Mouse (Mus musculus) lung, postnatal 14 days (tissue): ENCODE results near the gene Zfp609.
"Not testable (repeated sequence)": the region's sequence is repeated elsewhere in the genome, so short reads cannot be mapped to it uniquely, and the experiment has no call there.

Source experiments
- DNase-seq: peaks from one replicate; pipeline ENCODE4 v3.0.0; 2021

The Zfp609 gene

DNA sequence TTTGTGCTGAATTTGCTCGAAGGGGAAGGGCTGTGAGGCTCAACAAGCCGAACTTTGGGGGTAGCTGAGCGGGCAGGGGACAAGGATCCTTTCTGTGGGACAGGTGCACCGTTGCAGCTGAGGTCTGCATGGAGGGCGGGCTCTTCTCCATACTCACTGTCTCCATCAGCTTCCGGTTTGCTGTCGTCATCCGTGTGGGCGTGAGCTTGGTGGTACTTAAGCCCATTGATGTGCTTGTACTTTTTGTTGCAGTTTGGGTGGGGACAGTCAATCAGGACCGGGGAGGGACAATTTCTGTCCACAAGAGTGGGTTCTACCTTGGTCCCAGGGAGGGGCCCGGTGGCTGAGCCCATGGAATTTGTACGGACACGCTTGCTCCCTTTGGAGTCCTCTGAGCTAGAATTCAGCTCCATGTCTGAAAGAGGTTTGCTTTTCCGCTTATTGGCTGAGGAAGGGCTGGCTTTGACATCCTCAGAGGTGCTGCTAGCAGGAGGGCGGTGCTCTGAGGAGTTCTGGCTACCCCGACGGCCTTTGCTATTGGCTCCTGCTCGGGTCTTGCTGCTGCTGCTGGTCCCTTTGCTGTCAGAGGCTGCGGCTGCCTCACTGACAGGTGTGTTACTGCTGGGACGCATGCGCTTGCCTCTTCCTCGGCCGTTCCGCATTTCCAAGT, 123.3 kb downstream of the Zfp609 start:
- DNase-seq, result no peak

- DNase-seq, result no peak
Observed at GRCm38 (mm10) chr9:65703241-65703640, 124.1 kb downstream of the Zfp609 start.

DNA sequence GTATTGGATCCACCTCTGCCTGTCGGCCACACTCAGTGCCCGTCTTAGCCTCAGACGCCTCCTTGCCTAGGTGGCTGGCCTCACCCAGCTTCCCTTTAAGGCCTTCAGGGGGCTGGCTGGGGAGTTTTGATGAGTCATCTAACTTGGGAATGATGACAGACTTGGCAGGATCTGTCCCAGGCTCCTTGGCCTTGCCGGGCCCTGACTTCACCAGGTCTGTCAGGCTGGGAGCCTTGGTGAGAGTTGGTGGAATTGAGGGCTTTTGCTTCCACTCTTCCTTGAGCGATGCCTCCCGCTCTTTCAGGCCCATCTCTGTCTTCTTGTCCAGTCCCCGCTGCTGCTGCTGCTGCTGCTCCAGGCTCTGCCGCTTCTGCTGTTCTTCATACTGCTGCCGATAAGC, 125.1 kb downstream of the Zfp609 start:
- no peak for DNase-seq

- DNase-seq, result no peak
Observed at GRCm38 (mm10) chr9:65700504-65700903, 126.9 kb downstream of the Zfp609 start.

- DNase-seq, result no peak
Observed at GRCm38 (mm10) chr9:65697992-65698391, 129.4 kb downstream of the Zfp609 start.

DNA sequence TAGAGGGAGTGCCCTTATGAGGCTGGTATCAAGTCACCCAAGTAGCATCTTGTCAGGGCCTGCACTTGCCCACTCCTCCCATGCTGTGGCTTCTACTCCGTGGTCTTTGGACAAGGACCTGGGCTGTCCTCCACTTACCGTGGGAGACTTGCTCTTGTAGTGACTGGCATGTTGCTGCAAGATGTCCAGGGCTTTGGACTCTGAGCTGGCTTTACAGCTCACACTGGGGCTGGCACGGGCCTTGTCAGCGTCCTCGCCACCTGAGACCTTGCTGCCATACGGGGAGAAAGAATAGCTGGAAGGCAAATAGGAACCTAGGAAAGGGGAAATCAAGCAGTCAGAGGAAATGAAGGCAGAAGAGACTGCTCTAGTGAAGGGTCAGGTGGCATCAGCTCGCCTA, 130.0 kb downstream of the Zfp609 start:
- DNase-seq, result no peak

- no peak for DNase-seq
Observed at GRCm38 (mm10) chr9:65696337-65696736, 131.0 kb downstream of the Zfp609 start.

DNA sequence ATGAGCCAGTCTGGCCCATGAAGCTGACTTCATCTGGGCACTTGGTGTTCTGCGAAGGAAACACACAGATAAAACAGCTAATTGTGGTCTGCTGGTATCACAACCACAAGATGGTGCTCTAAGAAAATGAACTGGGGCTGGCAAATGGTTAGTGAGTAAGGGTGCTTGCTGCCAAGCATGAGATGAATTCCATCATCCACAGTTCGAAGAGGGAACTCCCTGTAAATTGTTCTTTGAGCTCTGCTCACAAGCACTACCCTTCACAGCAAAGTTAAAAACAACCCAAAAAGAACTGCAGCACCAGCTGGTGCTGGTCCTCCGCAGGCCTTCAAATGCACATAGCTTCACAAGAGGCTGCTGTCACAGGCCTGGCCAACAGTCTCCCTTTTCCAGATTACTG, 131.7 kb downstream of the Zfp609 start:
- DNase-seq, result peak; percentile 37

GRCm38 (mm10) chr9:65692959-65693603, 134.3 kb downstream of the Zfp609 start:
- no peak for DNase-seq

- no peak for DNase-seq
Observed at GRCm38 (mm10) chr9:65692466-65692865, 134.9 kb downstream of the Zfp609 start.

GRCm38 (mm10) chr9:65689869-65690268, 137.5 kb downstream of the Zfp609 start:
- not testable (repeated sequence) for DNase-seq

- DNase-seq, result no peak
Observed at GRCm38 (mm10) chr9:65684704-65685103, 142.7 kb downstream of the Zfp609 start.

- DNase-seq, result no peak
Observed at GRCm38 (mm10) chr9:65682994-65683393, 144.4 kb downstream of the Zfp609 start.

GRCm38 (mm10) chr9:65682183-65682582, 145.2 kb downstream of the Zfp609 start:
- DNase-seq, result no peak

- no peak for DNase-seq
Observed at GRCm38 (mm10) chr9:65681634-65681940, 145.8 kb downstream of the Zfp609 start.

DNA sequence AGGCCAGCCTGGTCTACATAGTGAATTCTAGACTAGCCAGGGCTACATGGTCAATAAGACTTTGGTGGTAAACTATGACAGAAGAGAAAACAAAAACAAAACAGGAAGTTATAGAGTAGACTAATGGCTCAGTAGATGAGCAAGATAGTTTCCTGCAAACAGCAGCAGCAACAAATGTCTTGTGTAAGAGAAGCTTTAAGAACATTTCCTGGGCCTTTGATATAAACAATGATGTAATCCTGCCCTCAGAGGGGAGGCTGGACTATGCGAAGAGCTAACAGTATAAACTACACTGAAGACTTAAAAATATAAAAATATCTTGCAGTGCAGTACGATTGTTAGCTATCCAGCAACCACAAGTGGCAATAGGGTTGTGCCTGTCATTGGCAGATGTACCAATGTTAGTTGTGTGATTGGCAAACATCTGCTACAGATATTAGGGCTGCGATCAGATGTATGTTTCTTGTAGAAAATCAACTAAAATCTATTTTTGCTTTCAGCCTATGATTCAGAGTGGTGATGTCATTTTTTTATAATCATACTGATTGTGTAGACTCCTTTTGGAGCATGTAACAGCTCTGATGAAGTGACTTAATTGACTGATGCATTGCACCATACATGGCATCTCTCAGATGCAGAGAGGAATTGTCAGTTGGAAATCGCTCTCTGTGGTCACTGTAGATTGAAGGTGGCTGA, 146.3 kb downstream of the Zfp609 start:
- no peak for DNase-seq

GRCm38 (mm10) chr9:65679181-65679761, 148.1 kb downstream of the Zfp609 start:
- peak; percentile 77 for DNase-seq

GRCm38 (mm10) chr9:65677119-65677462, 150.3 kb downstream of the Zfp609 start:
- DNase-seq, result no peak

DNA sequence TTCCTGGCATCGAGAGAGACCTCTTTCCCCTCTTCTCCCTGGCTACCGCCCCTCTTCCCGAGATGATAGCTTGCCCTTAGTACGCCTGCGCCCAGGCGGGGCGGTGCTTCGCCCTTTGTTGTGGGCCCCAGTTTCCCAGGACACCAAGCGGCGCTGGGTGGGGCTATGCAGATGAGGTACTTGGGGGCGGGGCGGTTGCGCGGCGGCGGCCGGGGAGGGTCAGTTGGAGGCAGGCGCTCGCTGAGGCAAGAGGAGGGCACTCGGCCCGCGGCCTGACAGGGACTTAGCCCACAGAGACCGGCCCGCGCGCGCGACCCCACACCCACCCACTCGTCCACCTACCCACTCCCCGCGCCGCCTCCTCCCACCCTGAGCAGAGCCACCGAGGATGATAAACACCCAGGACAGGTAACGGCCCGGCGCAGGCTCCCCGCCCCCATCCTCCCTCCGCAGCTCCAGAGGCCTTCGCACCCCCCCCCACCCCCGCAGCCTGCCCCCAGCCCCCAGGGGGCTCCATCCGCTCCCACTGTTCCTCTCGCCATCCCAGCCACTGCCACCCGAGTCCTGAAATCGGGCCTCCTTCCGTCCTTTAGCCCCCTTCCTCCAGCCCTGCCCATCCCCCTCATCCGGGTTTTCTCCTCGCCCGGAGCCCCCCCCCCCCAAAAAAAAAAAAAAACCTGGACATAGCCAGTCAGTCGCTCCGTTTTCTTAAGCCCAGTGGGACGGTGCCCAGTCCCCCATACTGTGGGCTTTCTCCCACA, 150.8 kb downstream of the Zfp609 start:
- DNase-seq, result peak; percentile 99

DNA sequence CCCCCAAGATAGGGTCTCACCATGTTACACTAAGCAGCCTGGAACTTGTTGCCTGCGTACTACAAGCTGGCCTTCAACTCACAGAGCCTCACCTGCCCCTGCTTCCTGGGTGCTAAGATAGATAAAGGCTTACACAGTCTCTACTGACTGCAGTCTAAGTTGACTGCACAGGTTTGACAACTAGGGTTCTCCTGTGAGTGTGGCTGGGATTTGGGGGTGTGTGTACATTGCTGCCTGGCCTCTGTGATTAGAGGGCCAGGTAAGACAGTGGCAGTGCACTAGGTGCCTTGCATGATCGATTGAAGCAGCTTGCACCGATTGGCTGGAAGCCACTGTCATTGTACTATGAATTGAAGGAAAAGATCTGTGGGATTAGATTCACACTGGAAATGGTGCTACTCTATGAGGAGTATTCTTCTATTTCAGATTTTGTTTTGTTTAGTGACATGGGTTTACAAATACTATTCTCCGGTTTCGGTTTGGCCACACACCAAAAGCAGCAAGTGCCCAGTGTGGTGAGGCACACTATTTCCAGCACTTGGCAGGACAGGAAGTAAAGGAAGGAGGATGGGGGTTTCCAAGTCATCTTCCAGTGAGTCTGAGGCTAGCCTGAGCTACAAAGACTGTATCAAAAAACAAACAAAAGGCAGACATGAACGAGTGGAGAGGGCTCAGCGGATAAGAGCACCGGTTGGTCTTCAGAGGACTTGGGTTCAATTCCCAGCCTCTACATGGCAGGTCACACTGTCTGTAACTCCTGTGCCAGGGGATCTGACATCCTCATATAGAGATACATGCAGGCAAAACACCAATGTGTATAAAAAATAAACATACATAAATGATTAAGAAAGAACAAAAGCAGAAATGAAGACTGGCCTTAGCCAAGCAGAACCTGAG, 151.7 kb downstream of the Zfp609 start:
- DNase-seq, result peak; percentile 54

- DNase-seq, result no peak
Observed at GRCm38 (mm10) chr9:65672996-65673395, 154.4 kb downstream of the Zfp609 start.

- peak; percentile 74 for DNase-seq
Observed at GRCm38 (mm10) chr9:65671431-65671931, 155.9 kb downstream of the Zfp609 start.
